Mouse (Mus musculus) cerebral cortex, adult 2 months (tissue): Measurements from ENCODE around the gene Wwox.

Experiments used
- WGBS: fragments of 180-500 bp; shearing (Covaris S2); methylation state at CpG from one replicate; pipeline ENCODE4 v1.1.7; 2018; 5-methylcytosine and 5-hydroxymethylcytosine counted together

Gene Wwox

GRCm38 (mm10) chr8:114536201-114536600, 96.7 kb downstream of the Wwox start:
- WGBS = 83% methylated on average over 6 of the region's 6 CpGs

- 21% methylated on average over 3 of the region's 3 CpGs for WGBS
Observed at GRCm38 (mm10) chr8:114541132-114541531, 101.7 kb downstream of the Wwox start.

GRCm38 (mm10) chr8:114548360-114548759, 108.9 kb downstream of the Wwox start:
- WGBS = 88% methylated on average over 8 of the region's 8 CpGs

GRCm38 (mm10) chr8:114548837-114549236, 109.4 kb downstream of the Wwox start:
- WGBS = 90% methylated on average over 6 of the region's 6 CpGs

- 86% methylated on average over 7 of the region's 7 CpGs for WGBS
Observed at GRCm38 (mm10) chr8:114550029-114550428, 110.6 kb downstream of the Wwox start.

GRCm38 (mm10) chr8:114552606-114553005, 113.2 kb downstream of the Wwox start:
- WGBS = 69% methylated on average over 3 of the region's 3 CpGs

- 78% methylated on average over 15 of the region's 15 CpGs for WGBS
Observed at GRCm38 (mm10) chr8:114554966-114555365, 115.5 kb downstream of the Wwox start.

GRCm38 (mm10) chr8:114555491-114556202, 116.2 kb downstream of the Wwox start:
- WGBS = 94% methylated on average over 6 of the region's 6 CpGs

- WGBS = 96% methylated on average over 8 of the region's 8 CpGs
Observed at GRCm38 (mm10) chr8:114561191-114561590, 121.7 kb downstream of the Wwox start.

GRCm38 (mm10) chr8:114562486-114562885, 123.0 kb downstream of the Wwox start:
- 92% methylated on average over 13 of the region's 13 CpGs for WGBS

GRCm38 (mm10) chr8:114563361-114563760, 123.9 kb downstream of the Wwox start:
- WGBS = 95% methylated on average over 7 of the region's 7 CpGs

GRCm38 (mm10) chr8:114564036-114564435, 124.6 kb downstream of the Wwox start:
- WGBS = 69% methylated on average over 6 of the region's 6 CpGs

GRCm38 (mm10) chr8:114568531-114569166, 129.2 kb downstream of the Wwox start:
- 93% methylated on average over 16 of the region's 16 CpGs for WGBS

GRCm38 (mm10) chr8:114573014-114573746, 133.7 kb downstream of the Wwox start:
- 83% methylated on average over 4 of the region's 4 CpGs for WGBS

- 80% methylated on average over 8 of the region's 8 CpGs for WGBS
Observed at GRCm38 (mm10) chr8:114573747-114574093, 134.3 kb downstream of the Wwox start.

GRCm38 (mm10) chr8:114579292-114579691, 139.8 kb downstream of the Wwox start:
- WGBS = 94% methylated on average over 10 of the region's 10 CpGs

- 100% methylated on average over 1 of the region's 1 CpGs for WGBS
Observed at GRCm38 (mm10) chr8:114580684-114581083, 141.2 kb downstream of the Wwox start.

GRCm38 (mm10) chr8:114590336-114590867, 150.9 kb downstream of the Wwox start:
- WGBS = 54% methylated on average over 12 of the region's 12 CpGs

- 20% methylated on average over 26 of the region's 26 CpGs for WGBS
Observed at GRCm38 (mm10) chr8:114591296-114592280, 152.1 kb downstream of the Wwox start.

GRCm38 (mm10) chr8:114593424-114594157, 154.1 kb downstream of the Wwox start:
- 53% methylated on average over 19 of the region's 19 CpGs for WGBS

- 85% methylated on average over 5 of the region's 5 CpGs for WGBS
Observed at GRCm38 (mm10) chr8:114594811-114595210, 155.4 kb downstream of the Wwox start.
